Mouse (Mus musculus) lung, adult 2 months (tissue): ENCODE results near the gene Fbxo22. TPM values are rescaled to one million over a fixed set of nuclear protein-coding genes. Genes with fewer than 3 reads are reported as not detected.

Experiments
- DNase-seq: peaks from one replicate; pipeline ENCODE4 v3.0.0; 2022
- H3K4me1 ChIP-seq: fragments of 200-500 bp; 2 replicates; pipeline ENCODE4 v1.6.1; 2011; ENCODE audit warnings: low read length; ENCODE audit not compliant: control insufficient read depth, insufficient read depth
- H3K4me3 ChIP-seq: fragments of 200-500 bp; replicated peaks from 2 replicates; pipeline ENCODE3; 2011; ENCODE audit warnings: low read depth, mild to moderate bottlenecking, control low read depth, low read length; ENCODE audit errors: extremely low read depth
- CTCF ChIP-seq: fragments of 200-500 bp; IDR thresholded peaks from 2 replicates; pipeline ENCODE4 v1.5.1; 2011; ENCODE audit warnings: mild to moderate bottlenecking, low read length, control low read depth; ENCODE audit not compliant: insufficient read depth
- POLR2A ChIP-seq: fragments of 200-500 bp; IDR thresholded peaks from 2 replicates; pipeline ENCODE4 v1.6.1; 2011; ENCODE audit warnings: low read depth, mild to moderate bottlenecking, control low read depth, low read length, borderline replicate concordance; ENCODE audit errors: extremely low read depth
- WGBS: fragments of 180-500 bp; shearing (Covaris S2); methylation state at CpG from one replicate; pipeline ENCODE4 v1.1.7; 2018; 5-methylcytosine and 5-hydroxymethylcytosine counted together
- polyA plus RNA-seq: library from polyadenylated mRNA; depleted of rRNA; stranded (reverse); fragments of >200 nt; gene quantifications from 2 replicates; pipeline ENCODE4 v1.2.3, GENCODE M21; 2012

Fbxo22 gene
- polyA plus RNA-seq, 1 experiment: 12.5 TPM

GRCm38 (mm10) chr9:55215056-55215455, 6.3 kb downstream of the Fbxo22 start:
- 80% methylated on average over 3 of the region's 3 CpGs for WGBS
- DNase-seq: no peak
- Histone ChIP-seq H3K4me3 (no peak overlapping the region), H3K4me1 (no peaks in the 10 kb centered on the region)
- TF ChIP-seq POLR2A (no peak), CTCF (no peak)

GRCm38 (mm10) chr9:55215648-55216047, 6.9 kb downstream of the Fbxo22 start:
- TF ChIP-seq CTCF (no peak), POLR2A (no peak)
- WGBS: 88% methylated on average over 3 of the region's 3 CpGs
- Histone ChIP-seq H3K4me1 (no peaks in the 10 kb centered on the region), H3K4me3 (no peak overlapping the region)
- DNase-seq: no peak

DNA sequence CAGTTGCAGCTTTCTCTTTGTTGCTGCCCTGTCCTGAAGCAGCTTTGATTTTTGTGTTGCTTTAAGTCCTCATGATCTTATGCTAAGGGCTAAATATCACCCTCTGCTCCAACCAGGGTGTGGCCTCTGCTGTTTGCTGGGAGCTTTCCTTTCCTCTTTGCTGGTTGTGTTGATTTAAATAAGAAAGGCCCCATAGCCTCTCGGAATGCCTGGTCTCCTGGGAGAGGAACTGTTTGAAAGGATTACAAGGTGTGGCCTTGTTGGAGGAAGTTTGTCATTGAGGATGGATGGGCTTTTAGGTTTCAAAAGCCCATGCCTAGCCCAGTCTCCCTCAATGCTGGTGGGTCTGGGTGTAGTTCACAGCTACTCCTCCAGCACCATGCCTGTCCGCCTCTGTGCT, 7.4 kb downstream of the Fbxo22 start:
- WGBS: 66% methylated on average over 2 of the region's 2 CpGs
- TF ChIP-seq CTCF (no peak), POLR2A (no peak)
- Histone ChIP-seq H3K4me3 (no peak overlapping the region), H3K4me1 (no peaks in the 10 kb centered on the region)
- DNase-seq: no peak

DNA sequence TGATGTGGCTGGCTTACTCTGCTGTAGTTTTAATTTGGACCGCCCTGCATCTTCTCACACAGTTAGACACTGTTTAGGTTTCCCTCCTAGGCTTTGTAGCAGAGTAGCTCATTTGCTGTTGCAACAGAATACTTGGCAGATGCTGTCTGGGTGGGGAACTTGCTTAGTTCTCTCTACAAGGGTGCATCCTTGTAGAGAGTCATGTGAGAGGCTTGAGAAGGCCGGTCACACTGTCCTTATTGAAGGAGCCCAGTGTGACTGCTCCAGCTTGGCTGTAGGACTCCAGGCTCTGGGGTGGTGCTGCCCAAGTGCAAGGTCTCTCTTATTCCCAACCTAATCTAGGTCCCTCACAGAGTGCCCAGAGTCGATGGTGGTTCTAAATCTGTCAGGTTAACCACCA, 8.7 kb downstream of the Fbxo22 start:
- TF ChIP-seq CTCF (no peak), POLR2A (no peak)
- 94% methylated on average over 3 of the region's 3 CpGs for WGBS
- no peaks in the 10 kb centered on the region for H3K4me1 ChIP-seq
- no peak for DNase-seq
- H3K4me3 ChIP-seq: no peak overlapping the region

- 70% methylated on average over 7 of the region's 7 CpGs for WGBS
- H3K4me1 ChIP-seq: no peaks in the 10 kb centered on the region
- H3K4me3 ChIP-seq: no peak overlapping the region
- no peak for TF ChIP-seq POLR2A
- TF ChIP-seq CTCF: no peak
- no peak for DNase-seq
These were observed 16.5 kb downstream of the Fbxo22 start for GRCm38 (mm10) chr9:55225165-55225737.

DNA sequence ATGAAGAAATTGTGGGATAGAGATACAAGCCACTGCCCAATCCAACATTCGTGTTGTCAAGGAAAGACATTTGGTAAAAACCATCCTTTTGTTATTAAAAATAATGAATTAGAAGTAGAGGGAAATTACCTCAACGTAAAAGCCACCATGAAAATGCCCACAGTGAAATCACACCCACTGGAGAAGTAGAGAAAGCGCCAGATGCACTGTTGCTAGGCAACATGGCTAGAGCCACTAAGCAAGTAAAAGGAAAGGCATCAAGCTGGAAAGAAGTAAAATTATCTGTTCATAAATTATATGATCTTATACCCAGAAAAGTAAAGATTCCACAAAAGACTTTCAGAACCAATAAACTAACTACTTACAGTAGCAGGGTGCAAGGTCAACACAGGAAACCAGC, 17.5 kb downstream of the Fbxo22 start:
- 90% methylated on average over 3 of the region's 3 CpGs for WGBS
- DNase-seq: no peak
- Histone ChIP-seq H3K4me3 (no peak overlapping the region), H3K4me1 (no peaks in the 10 kb centered on the region)
- TF ChIP-seq CTCF (no peak), POLR2A (no peak)

DNA sequence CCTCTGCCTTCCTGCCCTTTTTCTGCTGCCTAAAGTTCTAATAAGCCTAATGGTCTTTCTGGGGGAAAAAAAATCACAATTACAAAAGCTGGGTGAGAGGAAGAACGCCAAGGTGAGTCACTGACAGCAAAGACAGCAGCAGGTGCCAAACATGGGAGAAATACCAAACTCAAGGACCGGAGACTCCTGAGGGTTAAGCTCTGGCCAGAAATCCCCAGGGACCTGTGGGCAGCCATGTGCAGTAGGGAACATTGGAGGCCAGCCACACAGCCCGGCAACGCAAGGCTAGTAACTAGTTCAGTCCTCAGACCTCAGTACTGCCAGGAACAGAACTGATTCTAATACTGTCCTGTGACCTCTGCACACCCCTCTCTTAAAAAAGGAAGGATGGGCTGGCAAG, 19.4 kb downstream of the Fbxo22 start:
- no peaks in the 10 kb centered on the region for H3K4me1 ChIP-seq
- WGBS: 75% methylated on average over 4 of the region's 4 CpGs
- TF ChIP-seq CTCF (no peak), POLR2A (no peak)
- DNase-seq: no peak
- no peak overlapping the region for H3K4me3 ChIP-seq

DNA sequence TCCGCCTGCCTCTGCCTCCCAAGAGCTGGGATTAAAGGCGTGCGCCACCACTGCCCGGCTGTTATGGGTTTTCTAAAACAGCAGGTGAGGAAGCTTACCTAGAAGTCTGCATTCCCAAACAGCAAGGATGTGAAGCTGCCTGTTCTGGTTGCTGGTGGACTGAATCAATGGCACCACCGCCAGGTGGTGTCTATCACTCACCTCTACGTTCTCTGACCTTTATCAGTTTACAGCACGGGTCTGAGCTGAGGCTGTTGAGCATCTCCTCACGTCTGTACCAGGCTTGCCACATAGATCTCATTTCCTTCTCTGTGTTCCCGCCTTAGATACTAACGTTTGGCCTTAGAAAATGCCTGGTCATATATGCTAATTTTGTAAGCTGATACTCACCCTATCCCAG, 20.3 kb downstream of the Fbxo22 start:
- TF ChIP-seq CTCF: no peak
- TF ChIP-seq POLR2A: no peak

GRCm38 (mm10) chr9:55231544-55231943, 22.8 kb downstream of the Fbxo22 start:
- H3K4me1 ChIP-seq: no peaks in the 10 kb centered on the region
- 66% methylated on average over 6 of the region's 6 CpGs for WGBS
- no peak overlapping the region for H3K4me3 ChIP-seq
- TF ChIP-seq CTCF: peak; percentile 19; the same call in 1 of the 2 replicates
- no peak for TF ChIP-seq POLR2A
- DNase-seq: no peak

More for the DNA sequence above, 20.3 kb downstream of the Fbxo22 start:
- H3K4me3 ChIP-seq: no peak overlapping the region
- WGBS: 56% methylated on average over 10 of the region's 10 CpGs
- no peak for DNase-seq
- no peaks in the 10 kb centered on the region for H3K4me1 ChIP-seq

DNA sequence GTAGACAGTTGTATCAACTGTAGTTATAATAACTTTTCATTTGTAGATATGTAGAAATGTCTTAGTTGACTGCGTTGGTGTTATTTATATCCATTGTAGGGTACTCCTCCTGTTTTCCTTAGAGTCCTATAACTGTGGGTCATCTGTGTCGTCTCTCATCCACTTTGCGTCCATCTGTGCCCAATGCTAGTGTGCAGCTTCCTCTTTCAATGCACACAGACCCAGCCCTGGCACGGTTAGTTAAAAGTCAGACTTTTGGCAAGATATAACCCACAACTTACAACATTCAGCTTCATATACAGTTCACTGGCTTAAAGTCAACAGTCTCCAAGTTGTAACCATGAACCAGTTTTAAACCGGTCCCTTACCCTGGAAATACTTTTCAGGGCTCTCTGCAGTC, 23.4 kb downstream of the Fbxo22 start:
- TF ChIP-seq POLR2A: no peak
- no peak for TF ChIP-seq CTCF
- Histone ChIP-seq H3K4me3 (no peak overlapping the region), H3K4me1 (no peaks in the 10 kb centered on the region)
- no peak for DNase-seq
- WGBS: 76% methylated on average over 5 of the region's 5 CpGs
